Mouse (Mus musculus) cerebellum, postnatal 25 days (tissue): Measurements from ENCODE around the gene Hbb-bh1.
"Not testable (repeated sequence)": the region's sequence is repeated elsewhere in the genome, so short reads cannot be mapped to it uniquely, and the experiment has no call there.

Experiments
- DNase-seq, 2 experiments: peaks; one replicate each; pipeline ENCODE4 v3.0.0; 2021; ENCODE audit warnings: mixed read lengths in 2 of 2

Hbb-bh1 gene

DNA sequence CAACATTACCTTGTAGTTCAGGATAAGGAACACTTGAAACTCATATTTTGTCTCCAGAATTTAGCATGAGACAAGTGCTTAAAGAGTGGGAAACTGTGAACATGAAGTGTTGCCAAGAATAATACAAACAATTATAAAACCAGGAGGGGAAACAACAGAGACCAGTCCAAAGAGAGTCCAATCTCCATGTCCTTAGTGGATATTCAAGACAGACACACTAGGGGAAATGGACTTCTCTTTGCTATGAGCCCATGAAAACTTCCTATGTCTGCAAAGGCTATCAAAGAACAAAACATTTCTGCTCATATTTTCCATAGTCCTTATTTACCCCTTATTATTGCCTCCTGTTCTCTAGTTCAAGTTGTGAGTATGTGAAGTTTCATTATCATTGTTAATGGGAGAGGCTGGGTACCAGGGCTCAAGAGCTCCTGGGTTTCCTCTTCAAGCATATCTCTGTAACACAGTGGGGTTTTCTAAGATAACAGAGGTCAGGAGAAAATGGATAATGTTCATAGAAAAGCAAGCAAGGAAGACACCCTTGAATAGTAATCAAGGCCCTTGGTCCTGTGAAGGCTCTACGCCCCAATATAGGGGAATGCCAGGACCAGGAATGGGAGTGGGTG, 31.6 kb downstream of the Hbb-bh1 start:
- DNase-seq = no peak

DNA sequence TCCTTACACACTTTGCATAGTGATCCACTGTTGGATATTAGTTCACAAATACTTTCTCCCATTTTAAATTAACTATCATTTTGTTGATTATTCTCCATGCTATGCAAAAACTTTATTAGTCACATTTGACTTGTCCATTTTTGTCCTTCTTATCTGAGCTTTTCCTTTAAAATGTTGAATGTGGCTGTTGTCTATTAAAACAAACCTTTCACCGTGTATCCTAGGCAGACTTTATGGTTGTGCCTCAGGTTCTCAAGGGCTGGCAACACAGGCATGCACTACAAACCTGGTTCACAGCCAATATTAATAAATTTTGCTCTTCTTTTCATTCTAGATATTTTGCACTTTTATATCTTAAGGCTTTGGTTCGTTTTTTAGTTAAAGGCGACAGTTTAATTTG, 32.2 kb downstream of the Hbb-bh1 start:
- DNase-seq = no peak

- DNase-seq = no peak
These were observed 32.7 kb downstream of the Hbb-bh1 start for GRCm38 (mm10) chr7:103810296-103810695.

- DNase-seq = no peak
These were observed 33.2 kb downstream of the Hbb-bh1 start for GRCm38 (mm10) chr7:103809801-103810155.

GRCm38 (mm10) chr7:103808971-103809800, 33.8 kb downstream of the Hbb-bh1 start:
- no peak for DNase-seq

DNA sequence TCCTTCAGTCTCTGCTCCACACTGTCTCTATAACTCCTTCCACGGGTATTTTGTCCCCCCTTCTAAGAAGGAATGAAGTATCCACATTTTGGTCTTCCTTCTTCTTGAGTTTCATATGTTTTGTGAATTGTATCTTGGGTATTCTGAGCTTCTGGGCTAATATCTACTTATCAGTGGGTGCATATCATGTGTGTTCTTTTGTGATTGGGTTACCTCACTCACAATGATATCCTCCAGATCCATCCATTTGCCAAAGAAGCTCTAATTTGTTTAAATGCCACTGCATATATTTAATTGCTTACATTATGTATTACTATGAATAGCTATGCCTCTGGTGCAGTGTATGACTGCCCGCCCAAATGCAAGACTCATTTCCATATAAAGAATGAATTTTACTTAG, 34.8 kb downstream of the Hbb-bh1 start:
- not testable (repeated sequence) for DNase-seq

GRCm38 (mm10) chr7:103806856-103807255, 36.1 kb downstream of the Hbb-bh1 start:
- peak in 1 of 2 experiments; percentile 3 for DNase-seq

DNA sequence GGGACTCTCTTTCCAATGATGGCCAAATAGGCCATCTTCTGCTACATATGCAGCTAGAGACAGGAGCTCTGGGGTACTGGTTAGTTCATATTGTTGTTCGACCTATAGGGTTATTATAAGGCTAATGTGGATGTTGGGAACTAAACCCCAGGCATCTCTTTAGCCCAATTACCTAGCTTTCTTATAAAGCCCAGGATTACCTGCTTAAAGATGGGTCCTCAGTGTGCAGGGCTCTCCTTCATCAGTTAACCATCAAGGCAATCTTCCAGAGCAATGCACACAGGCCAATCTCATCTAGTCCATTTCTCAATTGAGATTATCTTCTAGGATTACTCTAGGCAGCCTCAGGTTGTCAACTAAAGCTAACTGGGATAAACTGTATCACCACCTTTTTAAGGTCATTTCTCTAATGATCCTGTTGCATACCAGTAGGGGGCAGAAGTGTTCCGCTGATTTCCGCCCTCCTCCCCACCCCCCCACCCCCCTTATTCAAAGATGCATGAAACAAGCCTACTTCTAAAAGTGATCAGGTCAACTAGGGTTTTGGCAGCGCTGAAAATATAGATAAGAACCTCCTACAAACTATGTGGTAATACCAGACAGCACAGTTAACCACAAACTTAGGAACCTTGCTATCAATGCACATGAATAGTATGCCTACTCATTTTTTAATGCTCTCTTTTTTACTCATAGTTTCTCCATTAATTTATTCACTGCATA, 50.1 kb downstream of the Hbb-bh1 start:
- no peak for DNase-seq

DNA sequence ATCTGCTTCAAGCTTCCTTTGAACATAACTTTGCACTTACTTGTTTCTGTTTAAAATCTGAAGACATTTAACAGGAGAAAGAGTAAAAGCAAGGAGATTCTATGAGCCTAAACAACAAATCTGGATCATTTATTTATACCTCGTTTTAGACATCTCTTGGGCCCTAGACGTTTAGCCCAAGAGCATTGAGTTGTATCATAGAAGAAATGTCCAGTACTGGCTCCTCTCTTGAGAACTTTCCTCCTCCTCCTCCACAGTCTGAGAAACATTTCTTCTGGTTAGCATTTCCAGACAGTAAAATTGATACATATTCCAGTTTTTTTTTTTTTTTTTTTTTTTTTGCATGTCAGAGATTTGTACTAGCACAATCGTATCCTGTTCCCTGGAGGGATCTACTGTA, 51.2 kb downstream of the Hbb-bh1 start, which contains the start of gene Olfr67:
TSS of gene Olfr67 (minus strand) at position 101 of the 400 bp plus-strand sequence.
- DNase-seq = no peak
